Mouse (Mus musculus) intestine, embryonic 14.5 days (tissue): Measurements from ENCODE around the gene Fam186b. TPM values are rescaled to one million over a fixed set of nuclear protein-coding genes. Genes with fewer than 3 reads are reported as not detected.

Experiments used
- ATAC-seq: fragments of 200-750 bp; cut with Nextera tagmentation; replicated peaks from 2 replicates; pipeline ENCODE4 v1.8.0; 2017; ENCODE audit warnings: low read depth, moderate number of reproducible peaks, moderate TSS enrichment, moderate library complexity; ENCODE audit not compliant: low FRiP score, low TSS enrichment
- DNase-seq: peaks from one replicate; pipeline ENCODE4 v3.0.0-alpha.2; 2018; ENCODE audit warnings: low spot score
- H3K27ac ChIP-seq: fragments of 300-500 bp; sonication (generic); 2 replicates; pipeline ENCODE4 v1.5.1; 2014; ENCODE audit warnings: low read depth, mild to moderate bottlenecking, control low read depth
- H3K27me3 ChIP-seq: fragments of 300-500 bp; sonication (generic); replicated peaks from 2 replicates; pipeline ENCODE4 v1.6.1; 2014; ENCODE audit warnings: low read length, control low read depth; ENCODE audit not compliant: control insufficient read depth, insufficient read depth
- H3K36me3 ChIP-seq: fragments of 300-500 bp; sonication (generic); 2 replicates; pipeline ENCODE4 v1.6.1; 2014; ENCODE audit warnings: low read length, control low read depth; ENCODE audit not compliant: control insufficient read depth, insufficient read depth
- H3K4me1 ChIP-seq: fragments of 300-500 bp; sonication (generic); replicated peaks from 2 replicates; pipeline ENCODE4 v1.6.1; 2014; ENCODE audit warnings: low read length, control low read depth, mixed read lengths; ENCODE audit not compliant: control insufficient read depth, insufficient read depth
- H3K4me2 ChIP-seq: fragments of 300-500 bp; sonication (generic); 2 replicates; pipeline ENCODE4 v1.6.1; 2014; ENCODE audit warnings: low read length
- H3K4me3 ChIP-seq: fragments of 300-500 bp; sonication (generic); 2 replicates; pipeline ENCODE4 v1.5.1; 2014; ENCODE audit warnings: low read depth, low read length, control low read depth, mixed read lengths
- H3K9ac ChIP-seq: fragments of 300-500 bp; sonication (generic); 2 replicates; pipeline ENCODE4 v1.6.1; 2014; ENCODE audit warnings: mild to moderate bottlenecking, low read length
- H3K9me3 ChIP-seq: fragments of 300-500 bp; sonication (generic); 2 replicates; pipeline ENCODE4 v1.6.1; 2016; ENCODE audit warnings: low read length, control low read depth; ENCODE audit not compliant: control insufficient read depth
- WGBS: fragments of 180-500 bp; shearing (Covaris S2); extraction: QIAGEN DNeasy Blood & Tissue Kit; methylation state at CpG from one replicate; pipeline ENCODE4 v1.1.7; 2014; 5-methylcytosine and 5-hydroxymethylcytosine counted together
- polyA plus RNA-seq: library from polyadenylated mRNA; unstranded; fragments of >200 nt; fragmentation: Nextera tagmentation; extraction: Ambion mirVana; gene quantifications from 2 replicates; pipeline ENCODE4 v1.2.1, GENCODE M21; 2014

Fam186b gene
- polyA plus RNA-seq, 1 experiment from 2014 or later: 0.11 TPM

DNA sequence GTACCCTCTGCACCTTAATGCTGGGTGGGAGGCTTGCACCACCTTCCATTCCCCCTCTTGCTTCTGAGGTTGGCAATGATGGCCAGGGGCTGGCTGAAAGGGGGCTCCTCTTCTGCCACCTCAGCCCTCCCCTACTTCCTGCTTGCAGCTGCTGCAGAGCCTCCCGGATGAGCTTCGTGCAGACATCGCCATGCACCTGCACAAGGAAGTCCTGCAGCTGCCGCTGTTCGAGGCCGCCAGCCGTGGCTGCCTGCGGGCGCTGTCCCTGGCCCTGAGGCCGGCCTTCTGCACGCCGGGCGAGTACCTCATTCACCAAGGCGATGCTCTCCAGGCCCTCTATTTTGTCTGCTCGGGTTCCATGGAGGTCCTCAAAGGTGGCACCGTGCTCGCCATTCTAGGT lies 62.0 kb downstream of the Fam186b start:
- Histone ChIP-seq H3K9ac (no peak overlapping the region), H3K36me3 (no peaks in the 10 kb centered on the region), H3K27ac (no peak overlapping the region), H3K4me1 (peaks cover 9% of the 10 kb centered on the region; the same call in 1 of the 2 replicates), H3K9me3 (no peaks in the 10 kb centered on the region), H3K4me2 (no peak overlapping the region), H3K4me3 (no peak overlapping the region), H3K27me3 (peaks cover 22% of the 10 kb centered on the region; the same call in 1 of the 2 replicates)
- WGBS: 39% methylated on average over 17 of the region's 17 CpGs
- DNase-seq (no peak), ATAC-seq (no peak)

GRCm38 (mm10) chr15:99231998-99232397 lies 63.7 kb downstream of the Fam186b start:
- no peaks in the 10 kb centered on the region for H3K36me3 ChIP-seq
- ATAC-seq: no peak
- DNase-seq: no peak
- no peak overlapping the region for H3K9ac ChIP-seq
- no peak overlapping the region for H3K4me3 ChIP-seq
- H3K27me3 ChIP-seq: peaks cover 37% of the 10 kb centered on the region
- H3K4me1 ChIP-seq: peaks cover 9% of the 10 kb centered on the region; the same call in 1 of the 2 replicates
- 63% methylated on average over 10 of the region's 10 CpGs for WGBS
- H3K27ac ChIP-seq: no peak overlapping the region
- no peak overlapping the region for H3K4me2 ChIP-seq
- H3K9me3 ChIP-seq: no peaks in the 10 kb centered on the region

GRCm38 (mm10) chr15:99226090-99226489 lies 69.6 kb downstream of the Fam186b start:
- H3K27me3 ChIP-seq: peaks cover 92% of the 10 kb centered on the region
- ATAC-seq (no peak), DNase-seq (no peak)
- H3K4me2 ChIP-seq: peak overlapping the region; percentile 65; the same call in 1 of the 2 replicates
- peak overlapping the region; percentile 16; the same call in 1 of the 2 replicates for H3K4me3 ChIP-seq
- peaks cover 19% of the 10 kb centered on the region for H3K4me1 ChIP-seq
- no peaks in the 10 kb centered on the region for H3K36me3 ChIP-seq
- H3K9ac ChIP-seq: no peak overlapping the region
- H3K9me3 ChIP-seq: no peaks in the 10 kb centered on the region
- H3K27ac ChIP-seq: no peak overlapping the region
- 25% methylated on average over 14 of the region's 14 CpGs for WGBS

- H3K27me3 ChIP-seq: peaks cover 95% of the 10 kb centered on the region
- 1% methylated on average over 22 of the region's 22 CpGs for WGBS
- peak overlapping the region; percentile 65 for H3K4me2 ChIP-seq
- H3K9me3 ChIP-seq: no peaks in the 10 kb centered on the region
- ATAC-seq (no peak), DNase-seq (peak; percentile 79)
- peak overlapping the region; percentile 45 for H3K4me3 ChIP-seq
- peaks cover 19% of the 10 kb centered on the region for H3K4me1 ChIP-seq
- H3K36me3 ChIP-seq: no peaks in the 10 kb centered on the region
- no peak overlapping the region for H3K9ac ChIP-seq
- no peak overlapping the region for H3K27ac ChIP-seq
These were observed 70.4 kb downstream of the Fam186b start for GRCm38 (mm10) chr15:99225081-99225810.

DNA sequence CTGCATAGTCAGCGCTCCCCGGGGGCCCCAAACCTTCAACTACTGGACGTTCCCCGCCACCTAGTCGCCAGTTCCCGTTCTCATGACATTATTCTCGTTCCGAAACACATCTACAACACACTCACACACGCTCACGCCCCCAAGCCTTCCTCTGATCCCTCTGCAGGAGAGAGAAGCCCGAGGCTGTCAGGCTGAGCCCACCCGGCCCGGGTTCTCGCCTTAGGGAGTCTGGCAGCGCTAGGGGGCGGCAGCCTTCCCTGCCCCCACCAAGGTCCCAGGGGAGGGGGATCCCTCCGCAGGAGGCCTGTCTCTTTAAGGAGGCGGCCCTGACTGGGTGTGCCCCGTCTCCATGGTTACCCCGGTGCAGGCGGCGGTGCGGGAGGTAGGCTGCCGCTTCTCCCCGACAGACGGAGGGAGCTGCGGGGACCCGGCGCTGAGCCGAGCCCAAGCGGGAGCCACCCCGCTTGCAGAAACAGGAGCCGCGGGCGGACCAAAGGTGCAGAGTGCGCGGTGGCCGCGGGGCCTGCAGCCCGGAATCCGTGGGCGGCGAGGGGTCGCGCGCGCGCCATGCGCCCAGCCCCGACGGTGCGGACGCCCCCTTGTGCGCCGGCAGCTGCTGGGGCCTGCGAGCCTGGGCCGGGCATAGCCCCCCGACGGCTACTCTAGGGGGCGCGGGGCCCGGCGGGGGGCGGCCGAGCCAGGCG lies 71.3 kb downstream of the Fam186b start, which contains the start of gene Kcnh3:
Kcnh3 (plus strand) TSS at position 654 of the 704 bp plus-strand sequence.
- DNase-seq: peak; percentile 83
- peak; percentile 48; the same call in 1 of the 2 replicates for ATAC-seq
- Histone ChIP-seq H3K4me1 (peaks cover 19% of the 10 kb centered on the region), H3K4me2 (peak within 1 kb of the TSS; percentile 65), H3K27me3 (peaks cover 94% of the 10 kb centered on the region), H3K4me3 (peak within 1 kb of the TSS; percentile 45), H3K36me3 (no peaks in the 10 kb centered on the region), H3K9ac (0 out of 2 replicates have a peak within 1 kb of the TSS, but pooled peaks have one; percentile 7), H3K9me3 (no peaks in the 10 kb centered on the region), H3K27ac (no peak within 1 kb of the TSS)
- WGBS: under 1% methylated on average over 66 of the region's 66 CpGs

DNA sequence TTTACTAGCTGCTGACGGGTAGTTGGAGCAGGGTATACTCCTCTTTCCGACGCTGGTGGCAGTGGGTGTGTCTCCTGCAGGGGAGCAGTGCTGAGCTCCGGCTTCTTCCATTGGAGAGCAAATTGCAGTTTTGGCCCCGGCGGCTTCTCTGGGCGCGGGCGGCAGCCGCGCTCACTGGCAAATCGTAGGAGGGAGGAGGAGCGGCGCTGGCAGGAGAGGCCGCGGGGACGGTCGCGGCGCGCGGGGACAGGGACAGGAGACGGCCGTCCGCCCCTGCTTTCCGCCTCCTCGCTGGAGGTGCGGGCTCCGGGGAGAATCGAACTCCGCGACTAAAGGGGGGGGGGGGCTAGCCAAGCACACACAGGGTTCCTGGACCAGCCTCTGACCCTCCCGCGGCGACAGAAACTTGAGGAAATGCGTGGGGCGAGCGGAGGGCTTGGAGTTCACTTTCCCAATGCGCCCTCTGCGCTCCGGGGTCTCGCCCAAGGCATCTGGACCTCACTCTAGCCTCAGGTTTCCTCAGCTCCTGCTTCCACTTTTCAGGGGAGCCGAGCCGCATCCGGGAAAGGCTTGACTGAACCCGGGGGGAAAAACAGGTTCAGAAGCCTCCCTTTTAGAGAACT lies 72.0 kb downstream of the Fam186b start:
- H3K4me2 ChIP-seq: peak overlapping the region; percentile 65
- peaks cover 19% of the 10 kb centered on the region for H3K4me1 ChIP-seq
- DNase-seq (no peak), ATAC-seq (no peak)
- peaks cover 91% of the 10 kb centered on the region for H3K27me3 ChIP-seq
- H3K9ac ChIP-seq: no peak overlapping the region
- H3K36me3 ChIP-seq: no peaks in the 10 kb centered on the region
- H3K27ac ChIP-seq: no peak overlapping the region
- peak overlapping the region; percentile 45 for H3K4me3 ChIP-seq
- under 1% methylated on average over 46 of the region's 46 CpGs for WGBS
- no peaks in the 10 kb centered on the region for H3K9me3 ChIP-seq

- peaks cover 19% of the 10 kb centered on the region for H3K4me1 ChIP-seq
- peaks cover 85% of the 10 kb centered on the region for H3K27me3 ChIP-seq
- H3K4me2 ChIP-seq: peak overlapping the region; percentile 65
- DNase-seq (peak; percentile 75), ATAC-seq (no peak)
- no peak overlapping the region for H3K9ac ChIP-seq
- H3K27ac ChIP-seq: no peak overlapping the region
- no peaks in the 10 kb centered on the region for H3K36me3 ChIP-seq
- 7% methylated on average over 18 of the region's 18 CpGs for WGBS
- no peaks in the 10 kb centered on the region for H3K9me3 ChIP-seq
- peak overlapping the region; percentile 45 for H3K4me3 ChIP-seq
These were observed 72.7 kb downstream of the Fam186b start for GRCm38 (mm10) chr15:99222794-99223584.
